Mouse (Mus musculus) adrenal gland, adult (tissue): ENCODE data around the gene AU021092.

Experiments used
- DNase-seq, 2 experiments: peaks; one replicate each; pipeline ENCODE4 v3.0.0; 2022 to 2023; ENCODE audit warnings: low spot score in 1 of 2; ENCODE audit not compliant: inconsistent age in 2 of 2

Gene AU021092

DNA sequence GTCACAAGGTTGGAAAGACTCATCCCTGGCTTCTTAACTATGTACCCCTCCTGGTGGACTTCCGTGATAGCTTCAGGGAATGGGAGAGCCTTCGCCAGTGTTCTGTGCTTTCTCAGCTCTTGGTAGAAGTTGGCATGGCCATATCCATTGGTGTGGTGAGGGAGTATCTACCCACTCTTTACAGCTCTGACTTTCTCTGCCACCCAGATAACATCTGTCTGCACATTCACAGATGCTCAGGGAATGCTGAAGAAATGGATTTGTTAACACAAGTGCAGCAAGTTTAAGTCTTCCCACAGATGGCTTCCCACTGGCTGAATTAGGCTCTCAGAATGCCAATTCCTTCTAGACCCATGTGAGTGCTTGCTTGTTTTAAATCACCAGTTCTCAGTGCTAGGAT, 8.0 kb downstream of the AU021092 start:
- DNase-seq = no peak

DNA sequence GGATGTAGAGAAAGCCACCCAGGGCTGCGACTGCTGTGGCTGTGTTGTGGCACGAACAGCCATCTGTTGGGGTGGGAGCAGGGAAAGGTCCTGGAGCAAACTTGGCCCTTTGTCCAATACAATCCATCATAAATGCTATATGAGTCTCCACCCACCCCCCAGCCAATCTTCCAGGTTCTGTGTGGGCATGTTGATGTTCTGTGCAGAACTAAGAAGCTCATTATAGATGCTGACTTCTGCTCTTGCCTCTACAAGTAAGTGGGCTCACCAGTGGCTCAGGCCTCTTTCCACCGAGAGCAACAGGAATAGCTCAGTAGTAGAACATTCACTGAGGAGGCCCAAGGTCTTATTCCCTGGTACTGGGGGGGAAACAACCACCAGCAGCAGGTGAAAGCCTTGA, 9.9 kb downstream of the AU021092 start:
- DNase-seq = no peak

DNA sequence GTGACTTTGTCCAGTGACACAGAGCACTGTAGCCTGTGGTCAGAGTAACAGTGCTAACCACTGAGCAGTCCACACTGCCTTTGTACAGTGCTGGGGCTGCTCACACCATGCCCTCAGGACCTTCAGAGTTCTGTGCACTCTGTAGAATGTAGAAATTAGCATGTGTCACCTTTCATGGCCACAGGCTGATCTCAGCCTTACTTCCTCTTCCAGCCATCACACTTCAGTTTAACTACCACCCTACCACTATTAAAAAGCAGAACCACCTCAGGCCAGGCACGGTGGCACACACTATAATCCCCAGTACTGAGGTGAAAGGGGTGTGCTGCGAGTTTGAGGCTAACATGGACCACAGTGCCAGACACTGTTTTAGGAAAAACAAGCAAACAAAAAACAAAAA, 11.7 kb downstream of the AU021092 start:
- DNase-seq = no peak

DNA sequence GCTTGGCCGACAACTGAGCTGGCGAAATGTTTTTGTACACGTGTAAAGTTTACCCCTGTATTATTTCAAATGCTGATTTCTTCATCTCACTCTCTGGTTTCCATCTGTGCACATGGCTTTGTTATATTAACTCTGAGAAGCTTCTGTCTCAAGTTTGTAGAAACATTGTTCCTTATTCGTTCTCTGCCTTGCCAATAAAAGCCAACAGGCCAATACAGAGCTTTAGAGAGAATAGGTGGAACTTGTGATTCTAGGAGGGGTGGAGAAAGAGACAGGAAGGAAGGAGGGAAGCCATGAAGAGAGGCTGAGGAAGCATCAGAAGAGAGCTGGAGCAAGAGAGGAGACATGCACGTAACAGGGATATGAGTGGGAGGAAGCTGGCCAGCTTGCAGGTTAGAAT, 16.0 kb downstream of the AU021092 start:
- no peak for DNase-seq

DNA sequence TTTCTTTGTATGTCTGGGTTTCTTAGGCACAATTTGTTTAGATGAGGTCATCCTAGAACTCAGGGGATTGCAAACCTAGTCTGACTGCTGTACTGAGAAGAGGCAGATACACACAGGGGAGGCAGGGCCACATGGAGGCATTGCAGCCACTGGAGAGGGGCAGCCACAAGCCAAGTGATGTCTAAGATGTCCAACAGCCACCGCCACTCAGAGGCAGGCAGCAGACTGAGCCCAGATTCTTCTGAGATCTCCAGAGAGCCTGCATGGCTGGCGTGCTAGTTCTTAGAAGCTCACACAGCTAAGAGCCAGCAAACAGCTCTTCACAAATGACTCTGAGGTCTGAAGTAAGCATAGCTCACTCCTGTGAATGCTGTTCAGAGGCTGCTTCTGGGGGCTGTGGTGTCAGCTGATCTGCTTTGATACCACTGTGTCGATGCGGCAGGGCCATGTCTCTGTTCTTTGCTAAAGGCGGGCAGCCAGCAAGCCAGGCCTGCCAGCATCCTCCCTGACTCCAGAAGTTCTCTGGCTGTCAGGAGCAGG, 16.6 kb downstream of the AU021092 start:
- no peak for DNase-seq

DNA sequence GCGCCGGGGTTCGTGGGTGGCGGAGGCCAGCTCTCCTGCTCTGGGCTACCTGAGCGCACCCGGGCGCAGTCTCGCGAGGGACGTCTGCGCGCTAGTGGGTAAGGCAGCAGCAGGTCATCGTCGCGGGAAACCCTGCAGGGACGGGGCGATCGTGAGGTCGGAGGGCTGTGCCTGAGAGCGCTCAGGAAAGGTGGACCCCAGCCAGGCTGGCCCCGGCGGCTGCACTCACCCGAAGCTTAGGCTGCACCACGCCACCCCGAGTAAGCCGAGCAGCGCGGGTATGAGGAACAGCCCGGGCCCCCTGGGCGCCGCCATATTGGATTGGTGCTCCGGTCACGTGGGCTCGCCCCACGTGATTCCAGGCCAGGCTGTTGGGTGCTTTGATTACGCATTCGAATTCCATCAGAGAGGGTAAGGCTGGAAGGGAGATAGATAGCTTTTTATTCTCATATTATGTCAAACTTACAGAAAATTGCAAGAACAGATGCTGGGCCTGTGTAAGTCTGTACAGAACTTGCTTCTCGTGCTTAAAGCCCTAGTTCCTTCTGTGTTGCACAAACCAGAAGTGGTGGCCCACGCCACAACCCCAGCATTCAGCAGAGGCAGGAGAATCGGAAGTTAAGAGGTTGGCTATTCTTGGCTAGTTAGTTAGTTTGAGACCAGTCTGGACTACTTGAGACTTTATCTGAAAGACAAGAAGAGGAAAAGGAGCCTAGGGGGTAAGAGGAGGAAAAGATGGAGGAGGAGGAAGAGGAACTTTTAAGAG, 18.2 kb downstream of the AU021092 start, which contains the start of gene Nagpa:
Gene Nagpa, minus strand, starts transcription at position 345 of the 766 bp plus-strand sequence.
- DNase-seq = peak; percentile 85 to 93

DNA sequence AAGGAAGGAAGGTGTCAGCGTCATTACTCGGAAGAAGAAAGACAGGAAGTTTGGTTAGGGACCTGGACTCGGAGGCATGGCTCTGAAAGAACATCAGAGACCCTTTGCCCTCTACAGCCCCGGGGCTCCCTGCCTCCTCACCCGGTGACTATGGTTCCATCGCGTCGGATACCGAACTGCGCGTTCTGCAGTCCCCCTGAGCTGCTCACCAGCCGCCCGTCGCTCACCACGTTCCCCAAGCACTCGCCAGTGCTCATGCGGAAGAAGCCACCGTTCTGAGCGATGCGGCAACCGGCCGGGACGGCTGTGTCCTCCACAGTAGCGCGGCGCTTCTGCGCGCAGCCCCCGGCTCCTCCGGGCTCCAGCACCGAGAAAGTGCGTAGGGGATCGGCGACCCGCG, 18.9 kb downstream of the AU021092 start:
- DNase-seq = peak; percentile 40 to 70

DNA sequence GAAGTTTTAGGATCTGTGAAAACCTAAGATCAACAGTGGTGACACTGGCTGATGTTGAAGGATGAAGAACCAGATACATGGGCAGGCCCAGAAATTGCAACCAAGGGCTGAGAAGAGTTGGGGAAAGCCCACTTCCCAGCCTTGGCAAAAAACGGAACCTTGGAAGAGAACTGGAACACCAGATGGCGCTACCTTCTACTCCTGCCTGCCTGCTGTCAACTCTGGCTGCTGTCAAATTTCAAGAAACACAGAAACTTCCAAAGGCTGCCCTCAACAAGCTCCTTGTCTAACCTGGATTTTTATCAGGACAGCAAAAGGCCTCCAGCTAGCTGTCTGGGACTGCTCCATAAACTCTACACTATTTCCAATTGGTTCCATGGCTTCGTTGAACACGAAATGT, 19.4 kb downstream of the AU021092 start:
- DNase-seq = peak; percentile 55 to 89

DNA sequence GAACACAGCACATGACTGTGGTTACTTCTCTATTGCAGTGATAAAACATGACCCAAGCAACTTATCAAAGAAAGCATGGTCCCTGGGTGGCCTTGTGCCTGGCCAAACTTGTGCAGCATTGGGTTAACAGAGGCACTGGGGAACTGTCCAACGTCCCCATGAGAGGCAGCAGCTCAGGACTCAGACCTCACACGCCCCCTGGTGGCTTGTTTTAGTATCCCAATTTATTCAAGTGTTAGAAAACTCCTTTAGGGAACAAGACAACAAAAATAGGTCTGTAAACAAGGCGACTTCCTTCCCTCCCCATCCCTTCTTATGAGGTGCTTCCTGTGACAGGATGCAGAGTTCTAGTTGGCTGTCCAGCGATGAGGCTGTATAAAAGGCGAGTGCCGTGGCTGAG, 27.0 kb downstream of the AU021092 start:
- DNase-seq = peak; percentile 66 to 93

DNA sequence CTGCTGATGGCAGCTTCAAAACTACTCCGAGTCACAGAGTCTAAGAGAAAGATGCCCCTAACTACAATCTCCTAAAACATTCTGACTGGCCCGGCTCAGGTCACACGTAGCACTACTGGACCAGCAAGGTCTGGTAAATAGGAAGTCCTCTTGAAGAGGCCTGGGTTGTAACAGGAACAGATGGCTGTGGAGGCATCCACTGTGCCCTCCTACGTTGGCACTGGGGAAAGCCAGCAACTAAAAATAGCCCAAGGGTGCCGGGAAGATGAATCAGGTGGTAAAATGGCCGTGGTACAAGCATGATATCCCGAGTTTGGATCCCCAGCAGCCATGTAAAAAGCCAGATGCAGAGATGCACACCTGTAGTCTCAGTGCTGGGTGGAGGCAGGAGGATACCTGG, 35.9 kb downstream of the AU021092 start:
- DNase-seq = peak; percentile 37 to 72

DNA sequence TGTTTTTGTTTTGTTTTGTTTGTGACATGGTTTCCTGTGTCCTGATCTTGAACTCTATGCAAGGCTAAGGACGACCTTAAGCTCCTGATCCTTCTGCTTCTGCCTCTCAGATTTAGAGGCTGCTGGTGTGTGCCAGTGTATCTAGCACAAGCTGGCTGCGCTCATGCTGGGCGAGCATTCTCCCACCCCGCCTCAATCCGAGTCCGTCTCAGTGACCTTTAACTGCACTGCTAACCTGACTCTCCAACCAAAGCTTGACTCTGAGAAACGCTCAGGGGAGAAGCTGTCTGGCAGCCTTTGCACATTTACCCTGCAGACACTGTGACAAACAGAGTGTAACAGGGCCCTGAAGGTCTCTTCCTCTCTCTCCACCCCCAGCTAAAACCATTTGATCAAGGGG, 36.4 kb downstream of the AU021092 start:
- peak in 1 of 2 experiments; percentile 41 for DNase-seq

DNA sequence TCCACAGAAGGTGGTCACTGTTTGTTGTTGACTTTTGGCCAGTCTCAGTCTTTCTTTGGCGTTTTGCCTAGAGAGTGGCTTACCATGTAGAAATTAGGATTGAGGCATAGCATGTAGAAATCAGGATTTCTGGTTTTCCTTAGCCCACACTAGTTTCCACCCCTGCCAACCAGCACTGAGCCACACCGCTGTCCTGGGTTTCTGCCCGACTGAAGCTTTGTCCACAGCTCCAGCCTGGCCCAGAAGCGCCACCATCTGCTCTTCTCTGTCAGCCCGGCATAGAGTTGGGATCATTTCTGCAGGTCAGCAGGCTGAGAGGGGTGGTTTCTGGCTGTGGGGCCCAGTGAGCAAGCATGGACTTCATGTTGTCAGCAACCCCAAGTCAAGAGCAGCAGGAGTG, 37.1 kb downstream of the AU021092 start:
- peak in 1 of 2 experiments; percentile 58 for DNase-seq

DNA sequence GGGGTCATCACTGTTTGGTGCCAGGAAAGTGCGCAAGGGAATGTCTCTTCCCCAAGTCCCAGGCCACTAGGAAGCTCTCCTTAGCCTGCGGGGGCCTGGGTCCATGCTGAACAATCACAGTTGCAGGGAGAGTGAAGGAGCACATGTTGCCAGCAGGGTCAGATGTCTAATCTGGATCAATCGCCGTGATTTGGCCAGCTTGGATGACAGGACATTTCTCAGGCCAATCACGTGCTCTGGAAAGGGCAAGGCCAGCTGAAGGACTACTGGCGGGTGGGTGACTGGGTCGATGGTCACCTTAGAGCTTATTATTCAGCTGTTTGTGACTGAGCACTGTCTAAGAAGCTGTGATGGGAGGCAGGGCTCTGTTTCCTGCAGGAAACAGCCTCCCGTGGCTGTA, 38.0 kb downstream of the AU021092 start:
- peak; percentile 72 to 92 for DNase-seq

DNA sequence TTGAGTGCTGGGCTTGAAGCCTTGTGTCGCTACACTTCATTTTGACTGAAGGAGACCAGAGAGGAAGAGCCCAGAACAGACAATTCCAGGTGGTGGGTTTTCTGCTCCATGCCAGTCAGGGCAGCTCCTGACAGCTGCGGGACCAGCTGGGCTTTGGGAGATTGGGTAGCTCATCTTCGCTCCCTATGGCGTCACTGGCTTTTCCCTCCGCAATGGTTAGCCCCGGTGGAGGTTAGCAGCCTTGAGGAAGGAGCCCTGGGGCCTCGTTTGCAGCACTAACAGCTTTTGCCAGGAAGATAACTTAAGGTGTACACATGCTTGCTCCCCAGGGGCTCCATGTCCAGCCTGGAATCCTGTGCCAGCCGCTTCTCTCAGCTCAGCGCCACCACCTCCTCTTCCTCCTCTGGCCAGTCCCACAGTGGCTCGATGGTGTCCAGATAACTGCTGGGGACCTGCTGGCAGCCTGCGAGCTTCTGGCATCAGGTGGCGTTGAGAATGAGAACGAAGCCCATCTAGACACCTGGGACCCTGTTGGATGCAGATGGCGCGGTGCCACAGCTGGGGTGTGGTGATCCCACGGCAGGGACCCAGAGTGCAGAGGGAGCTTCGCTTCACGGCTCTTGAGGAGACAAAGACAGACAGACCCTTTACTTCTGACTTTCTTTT, 38.7 kb downstream of the AU021092 start:
- DNase-seq = no peak

DNA sequence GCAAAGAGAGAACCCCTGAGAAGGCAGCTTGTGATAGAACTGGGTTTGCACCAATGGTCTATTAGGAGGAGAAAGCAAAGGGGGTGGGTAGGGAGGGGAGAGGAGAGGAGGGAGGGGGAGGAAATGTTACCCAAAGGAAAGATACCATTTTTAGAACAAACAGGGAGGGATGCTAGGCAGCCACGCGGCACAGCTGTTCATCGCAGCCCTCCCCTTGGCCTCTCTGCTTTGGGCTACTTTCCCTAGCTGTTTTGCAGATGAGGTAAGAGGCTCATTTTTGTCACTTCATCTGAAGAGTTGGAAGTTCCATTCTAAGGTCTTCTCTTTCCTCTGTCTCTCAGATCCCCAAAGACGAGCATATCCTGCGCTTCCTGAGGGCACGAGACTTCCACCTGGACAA, 49.5 kb downstream of the AU021092 start:
- DNase-seq = no peak

DNA sequence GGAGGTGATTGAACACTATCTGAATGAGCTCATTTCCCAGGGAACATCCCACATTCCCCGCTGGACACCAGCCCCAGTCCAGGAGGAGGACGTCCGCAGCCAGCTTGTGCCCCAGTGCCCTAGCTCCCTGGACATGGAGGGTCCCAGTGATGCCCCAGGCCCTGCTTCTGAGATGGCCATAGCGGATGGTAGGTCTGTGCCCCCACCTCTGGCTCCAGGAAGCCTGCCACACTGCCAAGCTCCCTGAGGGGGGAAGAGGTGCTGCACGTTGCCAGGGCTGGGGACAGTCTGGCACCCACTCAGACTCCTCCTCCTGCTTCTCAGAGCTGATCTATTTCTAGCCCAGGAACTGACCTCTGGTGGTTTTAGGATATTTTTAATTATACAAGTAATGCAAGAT, 53.3 kb downstream of the AU021092 start:
- peak; percentile 31 to 65 for DNase-seq

DNA sequence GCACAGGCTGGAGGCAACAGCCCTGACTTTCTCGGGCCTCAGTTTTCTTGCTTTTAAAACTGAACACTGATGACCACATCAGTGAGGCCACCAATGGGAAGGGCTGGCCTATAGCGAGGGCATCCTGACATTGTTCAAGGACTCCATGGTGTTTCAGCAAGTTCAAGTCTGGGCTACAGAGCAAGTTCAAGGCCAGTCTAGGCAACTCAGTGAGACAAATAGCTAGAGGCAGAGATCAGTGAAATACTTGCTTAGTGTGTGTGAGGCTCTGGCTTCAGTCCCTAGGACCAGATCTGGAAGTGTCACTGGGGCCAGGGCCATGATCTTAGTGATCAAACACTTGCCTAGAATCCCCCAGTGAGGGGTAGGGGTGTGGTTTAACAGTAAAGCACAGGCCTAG, 54.1 kb downstream of the AU021092 start:
- DNase-seq = peak in 1 of 2 experiments; percentile 79

DNA sequence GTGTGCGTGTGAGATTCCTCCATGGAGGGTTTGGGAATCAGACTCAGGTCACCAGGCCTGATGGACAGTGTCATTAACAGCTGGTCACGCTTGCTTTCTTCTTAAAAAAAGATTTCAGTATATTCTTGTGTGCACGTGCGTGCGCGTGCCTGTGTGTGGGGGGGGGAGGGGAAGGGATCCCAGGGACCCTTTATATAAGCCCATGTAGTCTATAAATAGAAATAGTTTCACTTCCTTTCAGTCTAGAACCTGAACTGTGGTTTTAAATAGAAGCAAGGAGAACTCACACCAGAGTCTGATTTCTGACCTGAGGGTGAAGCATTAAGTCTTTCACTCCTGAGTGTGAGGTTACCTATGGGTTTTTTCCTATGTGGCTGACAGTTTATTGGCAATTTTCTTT, 57.8 kb downstream of the AU021092 start:
- no peak for DNase-seq
